18 mouse cellular contexts compared by ENCODE assay signal in the genomic region with DNA sequence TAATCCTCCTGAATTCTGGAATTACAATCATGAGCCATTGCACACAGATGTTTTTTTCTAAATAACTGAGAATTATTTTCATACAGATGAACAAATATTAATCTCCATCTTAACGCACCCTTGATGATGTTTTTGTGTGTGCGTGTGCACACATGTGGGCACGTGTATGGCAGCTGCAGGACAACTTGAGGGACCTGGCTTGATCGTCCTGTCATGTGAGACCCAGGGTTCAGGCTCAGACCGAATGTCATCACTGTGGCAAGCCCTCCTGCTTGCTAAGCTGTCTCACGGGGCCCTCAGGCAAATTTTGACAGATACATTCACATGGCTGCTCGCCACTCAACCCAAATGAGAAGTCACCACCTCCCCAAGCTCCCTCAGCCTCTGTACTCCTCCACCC. TPM values are rescaled to one million over a fixed set of nuclear protein-coding genes. Genes with fewer than 3 reads are reported as not detected.
DNase-seq lines count a peak whose midpoint lies in the region; ATAC-seq and TF ChIP-seq lines count a peak whose summit lies in the region.
"Had no signal": no experiment of that assay in that cellular context is flagged by ENCODE, and none has a peak within 500 bp of the region (broad histone marks: within the 10 kb centered on the region; RNA-seq: fewer than 3 reads in every experiment).

No protein-coding gene starts in this region.

- no peaks in the 10 kb centered on the region for H3K36me3 ChIP-seq in hindbrain, embryonic 11.5 days (ENCODE audit: control insufficient read depth, insufficient read depth, low read length)
- H3K36me3 ChIP-seq in hindbrain, embryonic 10.5 days = no peaks in the 10 kb centered on the region
- no peaks in the 10 kb centered on the region for H3K36me3 ChIP-seq in hindbrain, postnatal 0 days (ENCODE audit: insufficient read depth, low read length)
- no peaks in the 10 kb centered on the region for H3K36me3 ChIP-seq in neural tube, embryonic 15.5 days
- H3K36me3 ChIP-seq in forebrain, embryonic 10.5 days (replicated peaks) = no peaks in the 10 kb centered on the region
- H3K36me3 ChIP-seq in midbrain, embryonic 16.5 days (ENCODE audit: control insufficient read depth, insufficient read depth, low read length) = no peaks in the 10 kb centered on the region
- no peaks in the 10 kb centered on the region for H3K36me3 ChIP-seq in intestine, embryonic 15.5 days
- H3K36me3 ChIP-seq: lung, embryonic 15.5 days; midbrain, embryonic 12.5 days had no signal

- TF ChIP-seq CTCF in hindbrain, postnatal 0 days (IDR thresholded peaks at IDR 0.05; ENCODE audit: low read depth) = no peak

- H3K9ac ChIP-seq in hindbrain, embryonic 11.5 days (ENCODE audit: low read depth, low read length) = no peak overlapping the region
- no peak overlapping the region for H3K9ac ChIP-seq in hindbrain, postnatal 0 days (replicated peaks; ENCODE audit: low read length)
- H3K9ac ChIP-seq in neural tube, embryonic 15.5 days (replicated peaks) = no peak overlapping the region
- no peak overlapping the region for H3K9ac ChIP-seq in midbrain, embryonic 16.5 days (ENCODE audit: low read depth, low read length)
- H3K9ac ChIP-seq in intestine, embryonic 15.5 days = no peak overlapping the region
- H3K9ac ChIP-seq: lung, embryonic 15.5 days; midbrain, embryonic 12.5 days had no signal

- no peak overlapping the region for H3K4me2 ChIP-seq in hindbrain, embryonic 11.5 days (replicated peaks; ENCODE audit: low read depth, low read length)
- H3K4me2 ChIP-seq in hindbrain, postnatal 0 days (ENCODE audit: low read depth, low read length) = no peak overlapping the region
- peak overlapping the region; percentile 52 for H3K4me2 ChIP-seq in neural tube, embryonic 15.5 days
- no peak overlapping the region for H3K4me2 ChIP-seq in midbrain, embryonic 16.5 days (ENCODE audit: low read length)
- no peak overlapping the region for H3K4me2 ChIP-seq in intestine, embryonic 15.5 days (replicated peaks)
- H3K4me2 ChIP-seq: midbrain, embryonic 12.5 days had no signal

- H3K9me3 ChIP-seq in hindbrain, embryonic 11.5 days (ENCODE audit: control insufficient read depth, low read length) = no peaks in the 10 kb centered on the region
- no peaks in the 10 kb centered on the region for H3K9me3 ChIP-seq in hindbrain, embryonic 10.5 days
- H3K9me3 ChIP-seq in hindbrain, postnatal 0 days (ENCODE audit: low read length) = no peaks in the 10 kb centered on the region
- H3K9me3 ChIP-seq in neural tube, embryonic 15.5 days (replicated peaks) = no peaks in the 10 kb centered on the region
- no peaks in the 10 kb centered on the region for H3K9me3 ChIP-seq in forebrain, embryonic 10.5 days
- H3K9me3 ChIP-seq in midbrain, embryonic 16.5 days (replicated peaks; ENCODE audit: control insufficient read depth, low read length, poor library complexity, severe bottlenecking) = no peaks in the 10 kb centered on the region
- H3K9me3 ChIP-seq in intestine, embryonic 15.5 days = no peaks in the 10 kb centered on the region
- H3K9me3 ChIP-seq: G1E; lung, embryonic 15.5 days; midbrain, embryonic 12.5 days had no signal

- no peaks in the 10 kb centered on the region for H3K27me3 ChIP-seq in hindbrain, embryonic 11.5 days (ENCODE audit: control insufficient read depth, insufficient read depth, low read length)
- H3K27me3 ChIP-seq in hindbrain, embryonic 10.5 days (ENCODE audit: insufficient read depth, poor library complexity, severe bottlenecking) = no peaks in the 10 kb centered on the region
- no peaks in the 10 kb centered on the region for H3K27me3 ChIP-seq in hindbrain, postnatal 0 days (ENCODE audit: insufficient read depth, low read length)
- no peaks in the 10 kb centered on the region for H3K27me3 ChIP-seq in neural tube, embryonic 15.5 days (replicated peaks)
- no peaks in the 10 kb centered on the region for H3K27me3 ChIP-seq in forebrain, embryonic 10.5 days (ENCODE audit: poor library complexity, severe bottlenecking)
- H3K27me3 ChIP-seq in midbrain, embryonic 16.5 days (ENCODE audit: control insufficient read depth, insufficient read depth, low read depth, low read length) = no peaks in the 10 kb centered on the region
- no peaks in the 10 kb centered on the region for H3K27me3 ChIP-seq in intestine, embryonic 15.5 days (replicated peaks)
- H3K27me3 ChIP-seq: lung, embryonic 15.5 days; midbrain, embryonic 12.5 days had no signal

- WGBS in hindbrain, embryonic 11.5 days = 56% methylated on average over 7 of the region's 7 CpGs
- 69% methylated on average over 7 of the region's 7 CpGs for WGBS in hindbrain, embryonic 10.5 days
- 54% methylated on average over 7 of the region's 7 CpGs for WGBS in hindbrain, postnatal 0 days
- WGBS in neural tube, embryonic 15.5 days = 30% methylated on average over 7 of the region's 7 CpGs
- WGBS in forebrain, embryonic 10.5 days = 72% methylated on average over 7 of the region's 7 CpGs
- WGBS in midbrain, embryonic 16.5 days = 68% methylated on average over 7 of the region's 7 CpGs
- WGBS in intestine, embryonic 15.5 days = 55% methylated on average over 7 of the region's 7 CpGs

- peak; percentile 14; the same call in 1 of the 2 replicates for ATAC-seq in hindbrain, embryonic 11.5 days (ENCODE audit: low FRiP score)
- ATAC-seq in hindbrain, postnatal 0 days = no peak
- ATAC-seq in neural tube, embryonic 15.5 days (ENCODE audit: low FRiP score) = peak; percentile 42; the same call in 1 of the 2 replicates
- no peak for ATAC-seq in midbrain, embryonic 16.5 days
- ATAC-seq in intestine, embryonic 15.5 days = no peak

- DNase-seq in hindbrain, embryonic 11.5 days (ENCODE audit: low spot score) = no peak
- DNase-seq in hindbrain, embryonic 10.5 days (ENCODE audit: low spot score) = no peak
- DNase-seq in NIH3T3 (ENCODE audit: low read depth) = peak; percentile 31
- DNase-seq in hindbrain, postnatal 0 days (ENCODE audit: low spot score) = no peak
- DNase-seq in forebrain, embryonic 10.5 days (ENCODE audit: extremely low spot score, low spot score) = no peak
- DNase-seq: cerebellum, adult 18-20 months; heart, adult 2 months; kidney, adult 18-20 months; spleen, adult 18-20 months; thymus, adult 18-20 months had no signal

- no peak overlapping the region for H3K4me3 ChIP-seq in hindbrain, embryonic 11.5 days (ENCODE audit: low read depth, low read length)
- H3K4me3 ChIP-seq in hindbrain, embryonic 10.5 days = no peak overlapping the region
- no peak overlapping the region for H3K4me3 ChIP-seq in hindbrain, postnatal 0 days (ENCODE audit: low read length)
- peak overlapping the region; percentile 24 for H3K4me3 ChIP-seq in neural tube, embryonic 15.5 days (replicated peaks)
- no peak overlapping the region for H3K4me3 ChIP-seq in forebrain, embryonic 10.5 days
- no peak overlapping the region for H3K4me3 ChIP-seq in midbrain, embryonic 16.5 days (ENCODE audit: low read depth, low read length)
- no peak overlapping the region for H3K4me3 ChIP-seq in intestine, embryonic 15.5 days (replicated peaks)
- H3K4me3 ChIP-seq: heart, adult 2 months; lung, embryonic 15.5 days; midbrain, embryonic 12.5 days had no signal

- H3K27ac ChIP-seq in hindbrain, embryonic 11.5 days (ENCODE audit: low read depth, low read length) = no peak overlapping the region
- H3K27ac ChIP-seq in hindbrain, embryonic 10.5 days = no peak overlapping the region
- peak overlapping the region; percentile 32; the same call in 1 of the 2 replicates for H3K27ac ChIP-seq in hindbrain, postnatal 0 days
- H3K27ac ChIP-seq in neural tube, embryonic 15.5 days (replicated peaks) = peak overlapping the region; percentile 64
- H3K27ac ChIP-seq in forebrain, embryonic 10.5 days = no peak overlapping the region
- no peak overlapping the region for H3K27ac ChIP-seq in midbrain, embryonic 16.5 days (ENCODE audit: low read length)
- H3K27ac ChIP-seq in intestine, embryonic 15.5 days = no peak overlapping the region
- H3K27ac ChIP-seq: heart, adult 2 months; lung, embryonic 15.5 days; midbrain, embryonic 12.5 days had no signal

- no peaks in the 10 kb centered on the region; the same call in 1 of the 2 replicates for H3K4me1 ChIP-seq in hindbrain, embryonic 11.5 days (replicated peaks; ENCODE audit: control insufficient read depth, insufficient read depth, low read length)
- peaks cover 13% of the 10 kb centered on the region; the same call in 1 of the 2 replicates for H3K4me1 ChIP-seq in hindbrain, embryonic 10.5 days (replicated peaks)
- H3K4me1 ChIP-seq in hindbrain, postnatal 0 days (ENCODE audit: insufficient read depth, low read length) = no peaks in the 10 kb centered on the region
- peaks cover 26% of the 10 kb centered on the region for H3K4me1 ChIP-seq in neural tube, embryonic 15.5 days
- H3K4me1 ChIP-seq in forebrain, embryonic 10.5 days = peaks cover 5% of the 10 kb centered on the region; the same call in 1 of the 2 replicates
- no peaks in the 10 kb centered on the region for H3K4me1 ChIP-seq in midbrain, embryonic 16.5 days (ENCODE audit: control insufficient read depth, insufficient read depth, low read length)
- H3K4me1 ChIP-seq in intestine, embryonic 15.5 days (replicated peaks) = peaks cover 8% of the 10 kb centered on the region; the same call in 1 of the 2 replicates
- H3K4me1 ChIP-seq: midbrain, embryonic 12.5 days had no signal

RNA-seq across cellular contexts. Expression of a gene that starts 8.9 kb away (rescaled TPM):
- polyA plus RNA-seq in hindbrain, embryonic 11.5 days (2014; fragmentation: Nextera tagmentation; extraction: Ambion mirVana) = 18.4 and 21.3 TPM in 2 replicates
- 27.4 and 32.7 TPM in 2 replicates for polyA plus RNA-seq in hindbrain, embryonic 10.5 days (2016; fragmentation: Nextera tagmentation; extraction: Ambion mirVana)
- 34.5 and 52.3 TPM in 2 replicates for total RNA-seq in hindbrain, postnatal 0 days (2014; rRNA removed)
- polyA plus RNA-seq in hindbrain, postnatal 0 days (2015; fragmentation: Nextera tagmentation; extraction: Ambion mirVana) = 27.4 and 29.7 TPM in 2 replicates
- polyA plus RNA-seq in neural tube, embryonic 15.5 days (2015; fragmentation: Nextera tagmentation; extraction: Ambion mirVana) = 34.4 and 38.3 TPM in 2 replicates
- polyA plus RNA-seq in forebrain, embryonic 10.5 days (2016; fragmentation: Nextera tagmentation; extraction: Ambion mirVana) = 26.5 and 28.5 TPM in 2 replicates
- 38.3 and 39.4 TPM in 2 replicates for polyA plus RNA-seq in midbrain, embryonic 16.5 days (2015; fragmentation: Nextera tagmentation; extraction: Ambion mirVana)
- 19.6 and 21.8 TPM in 2 replicates for polyA plus RNA-seq in intestine, embryonic 15.5 days (2015; fragmentation: Nextera tagmentation; extraction: Ambion mirVana)

RNA-seq across cellular contexts. Expression of a gene that starts 20.4 kb away (rescaled TPM):
- 2.4 and 3.5 TPM in 2 replicates for polyA plus RNA-seq in hindbrain, embryonic 11.5 days (2014; fragmentation: Nextera tagmentation; extraction: Ambion mirVana)
- 3.9 and 4.2 TPM in 2 replicates for polyA plus RNA-seq in hindbrain, embryonic 10.5 days (2016; fragmentation: Nextera tagmentation; extraction: Ambion mirVana)
- total RNA-seq in hindbrain, postnatal 0 days (2014; rRNA removed) = 1.1 and 3.9 TPM in 2 replicates
- polyA plus RNA-seq in hindbrain, postnatal 0 days (2015; fragmentation: Nextera tagmentation; extraction: Ambion mirVana) = 1.2 and 1.9 TPM in 2 replicates
- 3.0 and 11.2 TPM in 2 replicates for polyA plus RNA-seq in neural tube, embryonic 15.5 days (2015; fragmentation: Nextera tagmentation; extraction: Ambion mirVana)
- 3.8 and 5.1 TPM in 2 replicates for polyA plus RNA-seq in forebrain, embryonic 10.5 days (2016; fragmentation: Nextera tagmentation; extraction: Ambion mirVana)
- polyA plus RNA-seq in midbrain, embryonic 16.5 days (2015; fragmentation: Nextera tagmentation; extraction: Ambion mirVana) = 0.81 and 0.84 TPM in 2 replicates
- 2.7 and 3.4 TPM in 2 replicates for polyA plus RNA-seq in intestine, embryonic 15.5 days (2015; fragmentation: Nextera tagmentation; extraction: Ambion mirVana)

RNA-seq across cellular contexts. Expression of a gene that starts 41.5 kb away (rescaled TPM):
- polyA plus RNA-seq in hindbrain, embryonic 11.5 days (2014; fragmentation: Nextera tagmentation; extraction: Ambion mirVana) = not detected in 2 replicates
- not detected in 2 replicates for polyA plus RNA-seq in hindbrain, embryonic 10.5 days (2016; fragmentation: Nextera tagmentation; extraction: Ambion mirVana)
- not detected in 2 replicates for total RNA-seq in hindbrain, postnatal 0 days (2014; rRNA removed)
- 0.13 TPM in 1 of 2 replicates, not detected in the other for polyA plus RNA-seq in hindbrain, postnatal 0 days (2015; fragmentation: Nextera tagmentation; extraction: Ambion mirVana)
- 0.06 TPM in 1 of 2 replicates, not detected in the other for polyA plus RNA-seq in neural tube, embryonic 15.5 days (2015; fragmentation: Nextera tagmentation; extraction: Ambion mirVana)
- polyA plus RNA-seq in forebrain, embryonic 10.5 days (2016; fragmentation: Nextera tagmentation; extraction: Ambion mirVana) = not detected in 2 replicates
- not detected in 2 replicates for polyA plus RNA-seq in midbrain, embryonic 16.5 days (2015; fragmentation: Nextera tagmentation; extraction: Ambion mirVana)
- not detected in 2 replicates for polyA plus RNA-seq in intestine, embryonic 15.5 days (2015; fragmentation: Nextera tagmentation; extraction: Ambion mirVana)
- total RNA-seq: G1E; heart, adult 2 months; heart, postnatal 25 days; left cerebral cortex, postnatal 14 days had no signal
- polyA plus RNA-seq: G1E; heart, adult 2 months; lung, embryonic 15.5 days; midbrain, embryonic 12.5 days had no signal

RNA-seq across cellular contexts. Expression of a gene that starts 56.8 kb away (rescaled TPM):
- not detected in 2 replicates for polyA plus RNA-seq in hindbrain, embryonic 11.5 days (2014; fragmentation: Nextera tagmentation; extraction: Ambion mirVana)
- polyA plus RNA-seq in hindbrain, embryonic 10.5 days (2016; fragmentation: Nextera tagmentation; extraction: Ambion mirVana) = 0.25 TPM in 1 of 2 replicates, not detected in the other
- not detected in 2 replicates for total RNA-seq in hindbrain, postnatal 0 days (2014; rRNA removed)
- polyA plus RNA-seq in hindbrain, postnatal 0 days (2015; fragmentation: Nextera tagmentation; extraction: Ambion mirVana) = 0.46 TPM in 1 of 2 replicates, not detected in the other
- 0.24 and 0.29 TPM in 2 replicates for polyA plus RNA-seq in neural tube, embryonic 15.5 days (2015; fragmentation: Nextera tagmentation; extraction: Ambion mirVana)
- polyA plus RNA-seq in forebrain, embryonic 10.5 days (2016; fragmentation: Nextera tagmentation; extraction: Ambion mirVana) = 0.17 TPM in 1 of 2 replicates, not detected in the other
- 0.29 TPM in 1 of 2 replicates, not detected in the other for polyA plus RNA-seq in midbrain, embryonic 16.5 days (2015; fragmentation: Nextera tagmentation; extraction: Ambion mirVana)
- polyA plus RNA-seq in intestine, embryonic 15.5 days (2015; fragmentation: Nextera tagmentation; extraction: Ambion mirVana) = 0.18 and 0.27 TPM in 2 replicates
- total RNA-seq: G1E; heart, adult 2 months; heart, postnatal 25 days; left cerebral cortex, postnatal 14 days had no signal
- polyA plus RNA-seq: G1E; lung, embryonic 15.5 days; midbrain, embryonic 12.5 days had no signal

Comparison
In these comparisons a context has a peak if more than half of its experiments do, and no peak if none do; other contexts are left out.
1. ATAC-seq: peak in hindbrain, embryonic 11.5 days (single experiment) and neural tube, embryonic 15.5 days (single experiment); none in hindbrain, postnatal 0 days (single experiment), midbrain, embryonic 16.5 days (single experiment) and intestine, embryonic 15.5 days (single experiment).
2. H3K27ac ChIP-seq: peak in hindbrain, postnatal 0 days (single experiment) and neural tube, embryonic 15.5 days (single experiment); none in hindbrain, embryonic 11.5 days (single experiment), hindbrain, embryonic 10.5 days (single experiment), forebrain, embryonic 10.5 days (single experiment), midbrain, embryonic 16.5 days (single experiment) and intestine, embryonic 15.5 days (single experiment).